Mouse (Mus musculus): ENCODE measurements around the gene Ptpre. TPM values are rescaled to one million over a fixed set of nuclear protein-coding genes. Genes with fewer than 3 reads are reported as not detected.
"Not testable (repeated sequence)": the region's sequence is repeated elsewhere in the genome, so short reads cannot be mapped to it uniquely, and the experiment has no call there.

Gene Ptpre
- polyA plus RNA-seq (2014; fragmentation: Nextera tagmentation; extraction: Ambion mirVana), result 6.9 and 7.9 TPM in 2 replicates

DNA sequence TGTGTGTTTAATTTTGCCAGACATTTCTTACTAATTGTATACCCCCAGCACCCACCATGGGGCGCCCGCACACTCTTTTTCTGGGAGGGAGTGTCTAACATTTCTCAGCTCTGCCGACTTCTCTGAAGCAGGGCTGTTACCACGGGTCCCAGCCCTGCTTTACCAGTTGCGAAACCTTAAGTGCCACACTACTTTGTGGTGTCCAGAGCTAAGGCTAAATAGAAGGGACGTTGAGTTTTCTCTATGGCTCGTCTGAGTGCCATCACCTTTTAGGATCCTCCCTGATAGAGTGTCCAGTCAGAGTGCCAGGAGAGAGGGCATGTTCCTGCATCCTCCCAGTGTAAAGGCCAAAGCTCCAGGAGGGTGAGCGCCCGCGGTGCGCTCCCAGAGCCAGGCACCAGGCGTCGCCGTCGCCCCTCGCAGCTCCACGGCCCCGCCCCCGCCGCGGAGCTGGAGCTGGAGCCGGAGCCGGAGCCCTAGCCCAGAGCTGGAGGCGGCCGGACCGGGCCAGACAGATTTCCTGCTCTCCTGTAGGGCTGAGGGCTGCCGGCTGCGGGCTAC is at the start of gene Ptpre:
Ptpre (plus strand) TSS at position 141 of the 561 bp plus-strand sequence.
- peak; percentile 95 for ATAC-seq (ENCODE audit: low FRiP score)
- Histone ChIP-seq H3K4me3 (replicated peaks; ENCODE audit: low read length) (peak within 1 kb of the TSS; percentile 69), H3K36me3 (replicated peaks; ENCODE audit: control insufficient read depth, insufficient read depth) (no peaks in the 10 kb centered on the region), H3K9ac (peak within 1 kb of the TSS; percentile 75), H3K4me2 (replicated peaks) (peak within 1 kb of the TSS; percentile 86), H3K27me3 (ENCODE audit: control insufficient read depth, insufficient read depth, low read length) (peaks cover 15% of the 10 kb centered on the region), H3K9me3 (ENCODE audit: control insufficient read depth, low read length) (no peaks in the 10 kb centered on the region), H3K27ac (peak within 1 kb of the TSS; percentile 78), H3K4me1 (replicated peaks; ENCODE audit: control insufficient read depth, insufficient read depth, low read length) (no peaks in the 10 kb centered on the region)
- WGBS, result 3% methylated on average over 28 of the region's 28 CpGs
- peak; percentile 86 for DNase-seq (ENCODE audit: low spot score)

DNA sequence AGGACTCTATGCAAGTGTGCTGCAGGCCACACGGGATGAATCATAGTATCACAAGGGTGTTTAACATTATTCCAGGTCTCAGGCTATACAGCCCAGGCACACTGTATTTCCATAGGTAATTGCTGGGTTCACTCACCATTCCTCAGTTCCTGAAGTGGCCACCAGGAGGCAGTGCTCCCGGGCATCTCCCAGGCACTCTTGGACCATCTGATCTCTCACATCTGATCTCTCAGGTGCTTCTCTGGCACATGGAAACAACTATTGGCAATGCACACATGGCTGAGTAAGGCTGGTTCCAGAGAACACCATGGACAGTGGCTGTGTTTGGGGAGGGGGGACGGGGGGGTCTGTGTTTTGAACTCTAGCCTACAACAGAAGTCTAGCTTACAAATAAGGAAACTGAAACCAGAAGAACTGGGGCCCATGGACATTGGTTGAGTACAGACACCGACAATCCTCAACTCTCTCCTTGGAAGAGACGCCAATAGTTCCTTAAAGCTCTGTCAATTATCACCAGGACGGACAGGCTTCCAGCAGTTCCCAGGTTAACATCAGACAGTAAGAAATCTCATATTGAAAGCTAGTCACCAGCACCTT is 49.0 kb upstream of the Ptpre start:
- WGBS, result 73% methylated on average over 6 of the region's 6 CpGs

GRCm38 (mm10) chr7:135489724-135490499 is 47.4 kb upstream of the Ptpre start:
- Histone ChIP-seq H3K9ac (no peak overlapping the region), H3K9me3 (ENCODE audit: control insufficient read depth, low read length) (peaks cover 4% of the 10 kb centered on the region; the same call in 1 of the 2 replicates), H3K4me2 (replicated peaks) (no peak overlapping the region), H3K36me3 (replicated peaks; ENCODE audit: control insufficient read depth, insufficient read depth) (no peaks in the 10 kb centered on the region), H3K27me3 (ENCODE audit: control insufficient read depth, insufficient read depth, low read length) (0 out of 2 replicates have a peak, but pooled peaks cover 4% of the 10 kb centered on the region), H3K4me3 (replicated peaks; ENCODE audit: low read length) (no peak overlapping the region), H3K4me1 (replicated peaks; ENCODE audit: control insufficient read depth, insufficient read depth, low read length) (peaks cover 19% of the 10 kb centered on the region), H3K27ac (no peak overlapping the region)
- ATAC-seq (ENCODE audit: low FRiP score) (no peak), DNase-seq (ENCODE audit: low spot score) (no peak)
- 85% methylated on average over 9 of the region's 9 CpGs for WGBS

More for the DNA sequence above, 49.0 kb upstream of the Ptpre start:
- Histone ChIP-seq H3K9ac (no peak overlapping the region), H3K36me3 (replicated peaks; ENCODE audit: control insufficient read depth, insufficient read depth) (no peaks in the 10 kb centered on the region), H3K27ac (no peak overlapping the region), H3K4me2 (replicated peaks) (no peak overlapping the region), H3K9me3 (ENCODE audit: control insufficient read depth, low read length) (peaks cover 4% of the 10 kb centered on the region; the same call in 1 of the 2 replicates), H3K4me1 (replicated peaks; ENCODE audit: control insufficient read depth, insufficient read depth, low read length) (peaks cover 21% of the 10 kb centered on the region), H3K4me3 (replicated peaks; ENCODE audit: low read length) (no peak overlapping the region), H3K27me3 (ENCODE audit: control insufficient read depth, insufficient read depth, low read length) (peaks cover 8% of the 10 kb centered on the region; the same call in 1 of the 2 replicates)
- DNase-seq (ENCODE audit: low spot score) (no peak), ATAC-seq (ENCODE audit: low FRiP score) (no peak)

- ATAC-seq (ENCODE audit: low FRiP score), result no peak
- Histone ChIP-seq H3K27me3 (ENCODE audit: control insufficient read depth, insufficient read depth, low read length) (0 out of 2 replicates have a peak, but pooled peaks cover 4% of the 10 kb centered on the region), H3K4me3 (replicated peaks; ENCODE audit: low read length) (no peak overlapping the region), H3K9ac (no peak overlapping the region), H3K9me3 (ENCODE audit: control insufficient read depth, low read length) (peaks cover 4% of the 10 kb centered on the region; the same call in 1 of the 2 replicates), H3K36me3 (replicated peaks; ENCODE audit: control insufficient read depth, insufficient read depth) (no peaks in the 10 kb centered on the region), H3K4me2 (replicated peaks) (no peak overlapping the region), H3K4me1 (replicated peaks; ENCODE audit: control insufficient read depth, insufficient read depth, low read length) (peaks cover 13% of the 10 kb centered on the region), H3K27ac (no peak overlapping the region)
- DNase-seq (ENCODE audit: low spot score), result no peak
- 67% methylated on average over 8 of the region's 8 CpGs for WGBS
Measured at GRCm38 (mm10) chr7:135490500-135490886, 46.8 kb upstream of the Ptpre start.

DNA sequence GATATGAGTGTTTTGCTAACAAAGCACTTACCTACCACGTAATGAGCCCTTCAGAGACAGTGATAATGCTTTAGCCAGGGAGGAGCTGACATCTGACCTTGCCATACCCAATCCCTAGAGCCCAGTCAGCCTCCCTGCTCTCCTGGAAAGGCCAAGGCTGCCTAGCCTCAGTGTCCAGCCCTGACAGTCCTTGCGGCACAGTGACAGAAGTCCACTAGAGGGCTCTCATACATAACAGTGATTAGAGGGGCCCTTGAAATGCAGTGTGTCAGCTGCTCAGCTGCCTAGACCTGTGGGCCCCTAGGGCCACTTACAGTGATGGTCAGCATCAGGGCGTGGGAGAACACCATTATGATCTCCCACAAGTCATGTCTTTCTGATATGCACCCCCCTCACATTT is 42.0 kb upstream of the Ptpre start:
- Histone ChIP-seq H3K4me3 (replicated peaks; ENCODE audit: low read length) (no peak overlapping the region), H3K9me3 (ENCODE audit: control insufficient read depth, low read length) (peaks cover 4% of the 10 kb centered on the region; the same call in 1 of the 2 replicates), H3K9ac (no peak overlapping the region), H3K4me2 (replicated peaks) (no peak overlapping the region), H3K27me3 (ENCODE audit: control insufficient read depth, insufficient read depth, low read length) (no peaks in the 10 kb centered on the region), H3K4me1 (replicated peaks; ENCODE audit: control insufficient read depth, insufficient read depth, low read length) (no peaks in the 10 kb centered on the region), H3K27ac (no peak overlapping the region), H3K36me3 (replicated peaks; ENCODE audit: control insufficient read depth, insufficient read depth) (no peaks in the 10 kb centered on the region)
- DNase-seq (ENCODE audit: low spot score) (no peak), ATAC-seq (ENCODE audit: low FRiP score) (no peak)
- WGBS, result 47% methylated on average over 3 of the region's 3 CpGs

GRCm38 (mm10) chr7:135498565-135499186 is 38.6 kb upstream of the Ptpre start:
- H3K4me1 ChIP-seq (replicated peaks; ENCODE audit: control insufficient read depth, insufficient read depth, low read length), result no peaks in the 10 kb centered on the region
- H3K27me3 ChIP-seq (ENCODE audit: control insufficient read depth, insufficient read depth, low read length), result no peaks in the 10 kb centered on the region
- ATAC-seq (ENCODE audit: low FRiP score) (no peak), DNase-seq (ENCODE audit: low spot score) (no peak)
- H3K9me3 ChIP-seq (ENCODE audit: control insufficient read depth, low read length), result no peaks in the 10 kb centered on the region
- no peak overlapping the region for H3K4me2 ChIP-seq (replicated peaks)
- WGBS, result 82% methylated on average over 2 of the region's 3 CpGs
- H3K27ac ChIP-seq, result no peak overlapping the region
- no peaks in the 10 kb centered on the region for H3K36me3 ChIP-seq (replicated peaks; ENCODE audit: control insufficient read depth, insufficient read depth)
- H3K4me3 ChIP-seq (replicated peaks; ENCODE audit: low read length), result no peak overlapping the region
- no peak overlapping the region for H3K9ac ChIP-seq

GRCm38 (mm10) chr7:135499403-135499802 is 37.9 kb upstream of the Ptpre start:
- WGBS, result 64% methylated on average over 2 of the region's 2 CpGs
- Histone ChIP-seq H3K9ac (no peak overlapping the region), H3K4me2 (replicated peaks) (no peak overlapping the region), H3K36me3 (replicated peaks; ENCODE audit: control insufficient read depth, insufficient read depth) (no peaks in the 10 kb centered on the region), H3K9me3 (ENCODE audit: control insufficient read depth, low read length) (no peaks in the 10 kb centered on the region), H3K27ac (no peak overlapping the region), H3K4me3 (replicated peaks; ENCODE audit: low read length) (no peak overlapping the region), H3K27me3 (ENCODE audit: control insufficient read depth, insufficient read depth, low read length) (no peaks in the 10 kb centered on the region), H3K4me1 (replicated peaks; ENCODE audit: control insufficient read depth, insufficient read depth, low read length) (no peaks in the 10 kb centered on the region)
- no peak for ATAC-seq (ENCODE audit: low FRiP score)
- DNase-seq (ENCODE audit: low spot score), result no peak

GRCm38 (mm10) chr7:135506506-135506905 is 30.8 kb upstream of the Ptpre start:
- not testable (repeated sequence) for ATAC-seq (ENCODE audit: low FRiP score); H3K4me2 ChIP-seq (replicated peaks); H3K27ac ChIP-seq; DNase-seq (ENCODE audit: low spot score); H3K9ac ChIP-seq; H3K27me3 ChIP-seq (ENCODE audit: control insufficient read depth, insufficient read depth, low read length); H3K4me3 ChIP-seq (replicated peaks; ENCODE audit: low read length); H3K9me3 ChIP-seq (ENCODE audit: control insufficient read depth, low read length); H3K4me1 ChIP-seq (replicated peaks; ENCODE audit: control insufficient read depth, insufficient read depth, low read length); H3K36me3 ChIP-seq (replicated peaks; ENCODE audit: control insufficient read depth, insufficient read depth)
- WGBS, result 93% methylated on average over 5 of the region's 5 CpGs

DNA sequence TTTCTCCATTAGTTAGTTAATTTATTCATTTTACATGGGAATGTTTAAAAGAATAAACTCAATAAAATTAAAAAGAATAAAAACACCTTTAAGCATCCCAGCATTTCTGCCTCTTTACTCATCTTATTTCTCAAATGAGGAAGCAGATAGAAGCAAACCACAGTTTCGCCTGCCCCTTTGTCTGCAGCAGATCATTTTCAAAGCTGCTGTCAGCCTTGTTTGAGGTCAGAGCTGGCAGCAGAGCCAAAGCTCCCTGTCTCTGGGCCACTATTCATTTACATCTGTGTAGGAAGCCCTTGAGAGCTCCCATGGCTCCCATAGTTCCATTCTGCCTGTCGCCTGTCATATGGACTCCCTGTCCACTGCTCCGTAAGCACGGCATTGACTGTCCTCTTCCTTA is 28.7 kb upstream of the Ptpre start:
- Histone ChIP-seq H3K9me3 (ENCODE audit: control insufficient read depth, low read length) (no peaks in the 10 kb centered on the region), H3K27ac (no peak overlapping the region), H3K9ac (no peak overlapping the region), H3K36me3 (replicated peaks; ENCODE audit: control insufficient read depth, insufficient read depth) (no peaks in the 10 kb centered on the region), H3K27me3 (ENCODE audit: control insufficient read depth, insufficient read depth, low read length) (no peaks in the 10 kb centered on the region), H3K4me3 (replicated peaks; ENCODE audit: low read length) (no peak overlapping the region), H3K4me2 (replicated peaks) (no peak overlapping the region), H3K4me1 (replicated peaks; ENCODE audit: control insufficient read depth, insufficient read depth, low read length) (no peaks in the 10 kb centered on the region)
- WGBS, result 61% methylated on average over 4 of the region's 4 CpGs
- DNase-seq (ENCODE audit: low spot score), result no peak
- no peak for ATAC-seq (ENCODE audit: low FRiP score)

Measured in hindbrain, embryonic 14.5 days (tissue).